Mouse (Mus musculus) embryonic facial prominence, embryonic 10.5 days (tissue): ENCODE data around the gene Htr1b. TPM values are rescaled to one million over a fixed set of nuclear protein-coding genes. Genes with fewer than 3 reads are reported as not detected.

Experiments
- polyA plus RNA-seq: library from polyadenylated mRNA; unstranded; fragments of >200 nt; fragmentation: Nextera tagmentation; extraction: Ambion mirVana; gene quantifications from 2 replicates; pipeline ENCODE4 v1.2.1, GENCODE M21; 2016

Gene Htr1b
- polyA plus RNA-seq, 1 experiment from 2014 or later = 1.1 TPM

Other genes with a start within 250 kb of the Htr1b start
- 0.55 and 0.88 TPM in 2 replicates for gene Mei4, start 229.8 kb upstream of the Htr1b start, polyA plus RNA-seq